Mouse (Mus musculus) testis, postnatal 10 days (tissue): ENCODE results near the gene Atg7.

Experiments used
- DNase-seq: peaks from one replicate; pipeline ENCODE4 v3.0.0; 2021; ENCODE audit warnings: low spot score

The Atg7 gene

DNA sequence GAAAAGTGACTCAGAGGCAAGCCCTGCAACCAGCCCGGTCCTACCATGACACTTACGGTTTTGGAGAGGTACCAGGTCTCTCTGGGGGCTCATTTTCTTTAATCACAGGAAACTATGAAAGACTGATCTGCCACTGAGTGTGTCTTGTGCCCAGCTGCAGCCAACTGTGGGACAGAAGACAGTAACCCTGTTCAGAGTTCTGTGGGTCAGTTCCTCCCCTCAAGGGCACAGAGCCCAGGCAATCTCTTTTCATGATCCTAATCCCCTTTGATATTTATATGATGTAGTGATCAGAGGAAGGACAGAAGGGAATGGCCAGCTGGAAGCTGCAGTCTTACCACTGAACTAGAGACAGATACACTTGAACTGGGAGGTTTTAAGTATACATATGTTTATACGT, 92.2 kb downstream of the Atg7 start:
- DNase-seq, result no peak

DNA sequence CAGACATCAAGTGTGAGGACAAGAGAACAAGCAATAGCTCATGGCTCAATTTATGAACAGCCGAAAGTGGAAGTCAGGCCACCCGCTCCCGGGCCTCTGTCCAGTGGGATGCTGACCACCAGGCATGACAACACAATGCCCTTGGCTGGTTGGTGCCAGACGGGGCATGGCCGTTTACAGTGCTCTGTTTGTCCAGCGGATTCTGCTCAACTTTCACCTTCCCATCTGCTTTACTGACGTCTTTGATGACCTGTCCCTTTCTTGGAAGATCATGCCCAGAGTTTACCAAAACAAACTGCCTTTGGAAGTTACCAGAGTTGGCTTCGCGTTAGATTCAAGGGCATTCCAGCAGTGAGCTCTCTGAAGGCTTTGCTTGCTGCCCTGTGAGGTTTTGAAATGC, 93.5 kb downstream of the Atg7 start:
- DNase-seq, result no peak

DNA sequence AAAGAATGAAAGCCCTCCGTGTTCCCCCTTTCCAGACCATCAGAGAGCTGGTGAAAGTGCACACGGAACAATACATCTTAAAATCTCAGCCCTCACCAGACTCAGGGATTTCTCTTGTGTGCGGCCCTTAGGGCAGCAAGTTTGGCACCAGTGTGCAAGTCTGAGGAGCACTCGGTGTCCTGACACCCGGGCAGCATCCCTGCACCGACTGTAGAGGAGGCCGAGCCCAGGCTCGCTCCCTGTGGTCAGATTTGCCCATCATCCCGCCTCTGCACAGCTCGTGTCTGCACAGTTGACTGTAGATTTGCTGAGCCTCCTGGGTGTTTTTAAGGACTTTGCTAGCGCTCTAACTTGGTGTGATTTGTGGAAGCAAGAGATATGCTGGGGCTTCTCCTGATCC, 94.3 kb downstream of the Atg7 start:
- no peak for DNase-seq

DNA sequence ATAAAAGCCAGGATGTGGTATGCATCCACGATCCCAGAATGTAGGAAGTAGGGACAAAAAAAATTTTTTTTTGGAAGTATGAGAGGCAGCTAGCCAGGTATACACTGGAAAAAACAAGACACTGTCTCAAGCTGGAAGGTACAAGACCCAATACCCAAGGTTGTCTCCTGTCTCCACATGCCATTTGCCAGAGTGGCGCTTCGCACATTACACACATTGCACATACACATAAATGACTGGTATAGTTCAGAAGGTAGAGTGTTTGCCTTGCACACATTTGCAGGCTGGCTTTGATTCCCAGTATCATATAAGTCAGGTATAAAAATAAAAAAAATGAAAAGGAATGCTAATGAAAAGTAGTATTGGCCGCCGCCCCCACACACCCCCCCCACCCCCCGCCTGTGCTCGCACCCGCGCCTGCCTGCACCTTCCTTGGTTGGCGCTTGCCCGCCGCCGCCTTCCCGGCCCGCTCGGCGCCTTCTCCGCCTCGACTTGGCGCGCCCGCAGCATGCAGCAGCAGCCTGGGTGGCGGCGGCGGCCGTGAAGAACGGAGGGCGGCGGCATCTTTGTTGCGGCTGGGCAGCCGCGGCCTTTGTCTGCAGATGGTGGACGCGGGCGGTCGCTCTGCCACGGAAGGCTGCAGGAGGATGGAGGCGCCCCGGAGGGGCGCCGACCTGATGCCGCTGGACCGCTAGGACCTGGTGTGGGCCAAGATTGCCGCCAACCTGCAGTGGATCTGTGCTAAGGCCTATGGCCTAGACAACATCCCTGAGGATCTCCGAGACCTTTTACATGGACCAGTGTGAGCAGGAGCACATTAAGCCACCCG, 95.2 kb downstream of the Atg7 start:
- DNase-seq, result no peak

DNA sequence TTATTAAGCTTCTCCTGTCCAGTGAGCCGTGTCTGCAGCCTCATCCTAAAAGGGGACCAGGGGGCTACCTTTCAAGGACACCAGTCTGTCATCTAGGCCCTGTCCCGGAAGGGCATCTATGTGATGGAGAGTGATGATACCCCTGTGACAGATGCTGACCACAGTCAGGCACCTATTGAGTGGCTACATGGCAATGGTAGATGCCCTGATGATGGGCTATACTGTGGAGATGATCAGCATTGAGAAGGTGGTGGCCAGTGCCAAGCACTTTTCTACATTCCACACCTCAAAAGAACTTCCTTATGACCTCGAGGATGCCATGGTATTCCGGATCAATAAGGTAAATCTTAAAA, 95.8 kb downstream of the Atg7 start:
- no peak for DNase-seq

DNA sequence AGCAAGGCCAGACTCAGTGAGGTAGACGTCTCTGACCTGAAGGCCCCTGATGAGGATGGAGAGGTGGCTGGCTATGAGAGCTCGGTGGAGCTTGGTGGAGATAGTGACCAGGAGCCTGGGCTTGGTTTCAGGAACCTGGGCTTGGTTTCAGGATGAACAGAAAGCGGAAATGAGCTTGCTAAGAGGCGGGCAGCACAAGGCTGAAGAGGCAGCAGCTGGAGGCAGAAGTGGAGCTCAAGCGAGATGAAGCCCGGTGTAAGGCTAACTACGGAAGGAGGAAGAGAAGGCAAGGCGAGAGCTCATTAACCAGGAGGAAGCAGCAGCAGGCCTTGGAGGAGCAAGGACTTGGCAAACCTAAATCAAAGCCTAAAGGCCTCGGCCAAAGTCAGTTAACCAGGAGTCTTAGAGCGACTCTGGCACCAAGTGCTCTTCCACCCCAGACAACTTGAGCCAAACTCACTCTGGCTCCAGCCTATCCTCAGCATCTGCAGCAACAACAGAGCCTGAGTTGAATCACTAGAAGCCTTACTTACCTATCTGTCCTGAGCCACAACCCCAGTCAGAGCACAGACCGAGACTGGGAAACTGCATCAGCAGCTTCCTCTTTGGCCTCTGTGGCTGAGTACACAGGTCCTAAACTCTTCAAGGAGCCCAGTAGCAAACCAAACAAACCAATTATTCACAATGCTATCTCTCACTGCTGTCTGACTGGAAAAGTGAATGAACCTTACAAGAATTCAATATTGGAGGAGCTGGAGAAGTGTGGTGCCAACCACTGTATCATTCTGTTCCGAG, 99.5 kb downstream of the Atg7 start:
- no peak for DNase-seq

DNA sequence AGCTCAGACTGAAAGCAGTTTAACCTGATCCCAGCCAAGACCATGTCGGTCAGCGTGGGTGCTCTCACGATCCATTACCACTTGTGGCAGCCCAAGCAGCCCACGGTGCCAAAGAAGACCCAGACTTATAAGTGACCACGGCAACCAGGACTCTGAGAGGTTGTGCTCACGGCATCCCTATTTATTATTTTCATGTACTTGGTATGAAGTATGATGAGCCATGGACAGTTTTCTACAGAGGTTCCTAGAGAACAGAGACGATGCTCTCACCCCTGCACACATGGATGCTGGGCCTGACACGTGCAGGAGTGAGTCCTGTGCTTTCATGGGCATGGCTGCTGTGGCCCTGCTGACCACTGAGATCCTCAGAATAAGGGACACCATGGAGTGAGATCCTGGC, 100.2 kb downstream of the Atg7 start:
- DNase-seq, result no peak

DNA sequence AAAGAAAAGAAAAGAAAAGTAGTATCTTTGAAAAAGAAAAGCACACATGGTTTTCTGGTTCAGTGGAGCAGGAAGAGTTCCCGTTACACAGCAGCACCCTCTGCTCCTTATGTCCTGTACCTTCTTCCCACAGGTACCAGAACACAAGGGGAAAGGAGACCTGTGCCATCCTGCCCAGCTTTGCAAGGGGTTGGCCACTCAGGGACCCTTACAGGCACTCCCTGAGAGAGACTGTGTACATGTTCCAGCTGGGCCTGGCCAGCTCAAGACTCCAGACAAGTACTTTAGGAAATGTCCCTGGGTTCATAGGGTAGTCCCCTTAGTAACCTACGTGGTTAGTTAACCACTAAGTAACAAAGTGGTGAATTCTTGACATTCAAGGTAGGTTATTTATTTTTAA, 100.9 kb downstream of the Atg7 start:
- no peak for DNase-seq

DNA sequence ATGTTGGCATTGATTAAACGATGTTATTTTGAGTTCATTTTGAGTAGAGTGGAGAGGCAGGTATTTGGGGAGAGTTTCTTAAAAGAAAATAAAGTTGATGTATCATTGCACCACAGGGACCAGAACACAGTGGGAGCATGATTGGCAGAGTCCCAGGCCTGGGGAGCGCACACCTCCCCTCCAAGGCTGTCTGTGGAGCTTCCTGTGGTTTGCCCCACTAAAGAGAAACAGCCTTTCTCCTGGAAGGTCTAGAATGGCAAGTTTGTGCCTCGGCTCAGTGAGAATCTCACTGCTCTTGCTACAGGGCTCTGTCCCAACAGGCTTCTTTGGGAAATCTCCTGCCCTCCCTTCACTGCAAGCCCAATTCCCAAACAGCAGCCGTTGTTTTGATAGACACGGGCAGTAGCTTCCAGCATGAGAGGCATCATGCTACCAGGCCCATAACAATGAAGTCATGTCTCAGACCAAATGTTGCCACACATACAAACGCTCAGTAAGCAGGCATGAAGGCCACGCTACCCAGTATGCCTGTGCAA, 103.6 kb downstream of the Atg7 start:
- no peak for DNase-seq

DNA sequence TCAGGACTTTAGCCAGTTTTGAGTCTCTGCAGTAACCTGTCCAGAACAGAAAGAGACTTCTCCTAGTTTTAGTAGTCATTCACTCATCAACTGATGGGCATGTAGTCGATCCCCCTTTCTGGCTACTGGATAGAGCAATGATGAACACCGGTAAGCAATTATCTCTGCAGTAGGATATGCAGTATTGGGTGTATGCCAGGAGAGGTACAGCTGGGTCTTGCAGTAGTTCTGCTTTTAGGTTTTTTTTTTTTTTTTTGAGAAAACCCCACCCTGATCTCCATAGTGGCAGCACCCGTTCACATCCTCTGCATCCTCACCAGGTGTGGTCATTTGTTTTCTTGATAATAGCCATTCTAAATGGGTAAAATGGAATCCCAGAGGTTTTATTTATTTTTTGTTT, 105.5 kb downstream of the Atg7 start:
- DNase-seq, result no peak

DNA sequence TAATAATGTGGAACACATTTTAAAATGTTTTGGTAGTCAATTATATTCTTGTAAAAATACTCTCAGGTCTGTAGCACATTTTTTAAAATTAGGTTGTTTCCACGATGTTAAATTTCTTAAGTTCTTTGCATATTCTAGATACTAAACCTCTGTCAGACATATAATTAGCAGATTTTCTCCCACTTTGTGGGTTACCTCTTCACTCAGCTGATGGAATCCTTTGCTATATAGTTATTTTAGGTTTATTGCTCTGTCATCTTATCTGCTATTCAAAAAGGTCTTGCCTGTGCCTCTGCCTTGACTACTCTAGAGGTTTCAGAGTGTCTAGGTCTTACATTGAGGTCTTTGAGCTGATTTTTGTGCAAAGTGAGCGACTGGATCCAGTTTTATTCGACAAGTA, 106.0 kb downstream of the Atg7 start:
- DNase-seq, result no peak

DNA sequence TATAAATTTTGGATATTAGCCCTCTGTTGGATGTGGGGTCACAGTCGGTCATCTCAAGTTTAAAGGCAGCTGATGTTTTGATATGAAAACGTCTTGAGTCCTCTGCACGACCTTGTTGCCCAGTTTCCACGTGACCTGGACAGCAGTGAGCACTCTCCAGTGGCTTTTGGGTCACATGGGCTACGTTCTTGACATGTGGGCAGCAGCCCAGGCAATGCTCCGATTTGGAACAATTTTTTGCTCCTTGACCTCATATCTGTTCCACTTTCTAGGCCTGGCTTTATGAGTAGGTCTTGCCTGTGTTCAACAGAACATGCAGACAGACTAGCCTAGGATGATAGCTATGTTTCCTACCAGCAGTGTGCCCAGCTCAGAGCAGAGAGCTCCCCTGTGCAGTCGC, 115.9 kb downstream of the Atg7 start:
- DNase-seq, result no peak

DNA sequence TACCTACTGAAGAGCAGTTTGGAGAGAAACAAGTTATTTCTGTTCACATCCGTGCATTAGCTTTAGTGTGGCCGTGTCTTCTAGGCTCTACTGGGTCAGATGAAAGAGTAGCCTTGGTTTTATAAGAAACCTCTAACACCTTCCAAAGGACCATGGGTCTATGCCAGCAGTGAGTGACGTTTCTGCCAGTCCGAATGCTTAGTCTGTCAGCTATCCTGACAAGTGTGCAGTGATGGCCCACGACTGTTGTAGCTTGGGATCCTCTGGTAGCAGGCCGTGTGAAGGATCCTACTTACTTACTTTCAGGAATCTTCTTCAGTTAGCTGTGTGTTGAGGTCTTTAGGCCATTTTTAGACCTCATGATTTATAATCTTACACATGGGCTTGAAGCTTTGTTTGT, 123.4 kb downstream of the Atg7 start:
- DNase-seq, result no peak

DNA sequence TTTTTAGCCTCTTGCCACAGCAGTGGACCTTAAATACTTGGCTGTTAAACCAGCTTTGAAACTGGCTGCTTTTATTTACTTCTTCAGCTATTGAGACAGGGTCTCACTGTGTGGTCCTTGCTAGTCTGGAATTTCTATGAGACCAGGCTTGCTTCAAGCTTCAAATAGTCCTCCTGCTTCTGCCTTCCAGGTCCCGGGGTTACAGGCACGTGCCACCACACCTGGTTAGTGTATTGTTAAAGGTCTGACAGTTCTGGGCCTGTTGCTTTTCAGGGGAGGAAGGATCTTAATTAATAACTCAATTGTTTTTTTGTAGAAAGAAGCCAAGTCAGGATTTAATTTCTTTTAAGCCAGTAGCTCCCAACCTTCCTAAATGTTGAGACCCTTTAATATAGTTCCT, 124.8 kb downstream of the Atg7 start:
- DNase-seq, result no peak

DNA sequence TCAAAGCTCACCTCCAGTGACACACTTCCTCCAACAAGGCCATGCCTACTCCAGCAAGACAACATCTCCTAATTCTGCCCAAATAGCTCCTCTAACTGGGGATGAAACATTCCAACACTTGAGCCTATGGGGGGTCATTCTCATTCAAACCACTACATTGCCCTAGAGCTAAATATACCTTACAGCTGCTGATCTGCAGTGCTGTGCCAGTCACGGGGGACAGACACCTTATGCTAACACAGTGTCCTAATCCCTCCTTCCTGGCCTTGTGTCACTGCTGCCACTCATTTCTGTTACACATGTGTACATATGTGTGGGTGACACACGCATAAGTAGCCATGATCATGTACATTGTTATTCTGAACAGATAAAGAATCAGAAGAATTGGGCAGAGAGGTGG, 127.4 kb downstream of the Atg7 start:
- no peak for DNase-seq

DNA sequence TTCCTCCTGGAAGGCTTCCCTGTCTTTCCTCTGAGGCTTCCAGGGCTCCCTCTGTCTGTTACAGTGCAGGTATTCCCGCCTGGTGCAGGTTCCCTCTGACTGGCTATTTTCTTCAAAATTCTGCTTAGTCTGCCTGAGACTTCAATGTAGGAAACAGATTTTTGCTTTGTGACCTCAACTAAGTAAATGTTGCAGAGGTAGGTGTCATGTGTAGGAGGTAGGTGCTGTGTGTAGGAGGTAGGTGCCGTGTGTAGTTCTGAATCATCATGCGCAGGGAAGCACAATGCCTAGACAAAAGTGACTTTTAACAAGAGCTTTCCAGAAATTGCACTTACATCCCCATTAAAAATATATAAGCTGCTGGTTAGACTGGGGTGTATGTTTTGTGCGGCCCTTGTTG, 128.6 kb downstream of the Atg7 start:
- no peak for DNase-seq

DNA sequence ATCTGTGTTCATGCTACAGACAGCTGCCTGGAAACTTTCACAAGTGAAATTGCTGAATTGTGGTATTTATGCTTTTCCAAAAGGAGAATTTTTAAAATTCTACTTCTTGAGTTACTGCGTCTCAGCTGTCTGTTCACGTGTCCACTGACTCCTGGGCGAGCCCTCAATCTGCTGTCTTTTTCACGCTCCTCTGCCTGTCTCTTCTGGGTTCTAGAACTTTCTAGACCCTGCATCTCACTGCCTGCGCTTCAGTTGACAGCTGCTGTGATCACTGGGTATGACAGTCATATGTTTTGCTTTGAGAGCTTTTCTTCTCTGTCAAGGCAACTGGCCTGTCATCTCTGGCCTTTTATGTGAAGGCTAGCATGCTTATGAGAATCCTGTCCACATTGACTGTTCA, 132.3 kb downstream of the Atg7 start:
- no peak for DNase-seq

DNA sequence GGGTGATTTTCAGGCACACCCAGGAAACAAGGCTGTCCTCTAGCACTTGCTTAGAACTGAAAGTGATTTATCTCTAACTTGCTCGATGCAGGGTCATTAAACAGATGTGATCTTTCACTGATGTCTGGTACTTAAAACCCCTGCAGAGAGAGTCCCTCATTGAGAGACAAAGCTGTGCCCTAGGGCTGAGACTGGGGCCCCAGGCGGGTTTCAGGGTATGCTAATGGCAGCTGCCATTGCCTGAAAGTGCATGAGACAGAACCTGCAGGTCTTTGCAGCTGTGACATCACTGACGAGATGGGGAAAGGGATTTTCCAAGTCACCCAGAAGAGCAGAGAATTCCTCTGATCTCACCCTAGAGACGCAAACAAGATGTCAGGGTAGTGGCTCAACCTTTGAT, 135.0 kb downstream of the Atg7 start:
- no peak for DNase-seq

DNA sequence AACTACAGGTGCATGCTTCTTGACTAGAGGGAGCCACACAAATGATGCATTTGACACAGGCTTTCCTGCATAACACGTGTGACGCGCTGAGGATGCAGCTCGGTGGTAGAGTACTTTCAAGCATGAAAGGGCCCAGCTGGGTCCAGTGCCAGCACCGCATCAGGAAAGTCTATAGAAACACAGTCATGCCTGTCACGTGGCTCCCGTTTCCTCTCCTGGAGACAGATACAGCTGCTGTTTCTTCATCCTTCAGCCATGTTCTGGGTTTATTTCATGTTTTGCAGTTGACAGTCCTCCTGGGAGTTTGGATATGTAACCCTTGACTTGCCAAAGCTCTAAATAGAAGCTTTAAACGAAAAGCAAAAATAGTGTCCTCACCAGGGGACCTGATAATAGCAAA, 135.8 kb downstream of the Atg7 start:
- DNase-seq, result no peak

DNA sequence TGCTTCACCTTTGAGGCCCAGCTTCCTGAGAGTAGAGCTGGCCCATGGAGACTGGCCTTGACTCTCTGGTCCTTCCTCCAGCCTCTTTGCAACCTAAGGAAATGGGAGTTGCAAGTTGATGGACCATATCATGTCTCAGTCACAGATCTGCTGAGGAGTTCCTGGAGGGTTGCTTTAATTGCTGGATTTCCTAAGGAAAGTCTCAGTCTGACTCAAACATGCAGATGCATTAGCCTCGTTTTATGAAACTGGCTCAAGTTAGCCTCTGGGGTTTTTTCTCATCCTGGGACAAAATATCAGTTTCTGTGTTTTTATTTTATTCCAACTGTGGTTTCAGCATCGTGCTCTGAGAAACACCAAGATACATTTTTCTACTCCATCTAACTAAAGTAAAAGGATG, 137.7 kb downstream of the Atg7 start:
- no peak for DNase-seq

DNA sequence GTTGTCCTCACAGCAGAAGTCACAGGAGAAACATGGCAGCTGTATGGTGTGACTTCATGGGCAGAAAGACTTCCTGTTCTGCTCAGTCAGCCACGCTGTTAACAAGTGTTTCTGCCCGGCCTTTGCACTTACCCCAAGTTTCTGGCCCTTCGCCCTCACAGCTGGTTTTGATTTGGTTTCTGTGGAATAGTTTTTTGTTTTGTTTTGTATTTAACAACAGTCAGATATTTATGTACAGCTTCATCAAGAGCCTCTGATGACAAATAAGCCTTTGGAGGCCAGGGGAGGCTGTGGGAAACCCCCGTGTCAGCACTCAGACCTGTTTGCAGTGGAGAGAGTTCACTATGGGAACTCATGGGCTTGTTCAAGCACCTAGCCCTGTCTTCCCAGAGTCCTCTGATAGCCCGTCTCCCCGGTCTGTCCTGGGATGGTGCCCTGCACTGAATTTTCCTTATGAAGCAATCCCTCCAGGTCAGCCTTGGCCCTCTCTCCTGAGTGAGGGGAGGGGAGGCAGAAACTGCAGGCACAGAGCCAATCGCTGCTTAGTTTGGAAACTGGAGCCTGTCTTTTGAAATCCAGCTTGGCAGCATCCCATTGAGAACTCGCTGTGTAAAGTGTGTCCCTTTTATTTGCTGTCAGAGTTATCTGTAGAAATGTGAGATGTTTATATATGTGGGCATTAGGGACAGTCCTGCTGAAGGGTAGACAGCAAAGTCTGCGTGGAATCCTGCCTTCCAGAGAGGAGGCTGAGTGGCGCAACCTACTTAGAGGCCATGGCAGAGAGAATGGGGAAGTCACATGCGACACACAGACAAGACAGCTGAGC, 138.7 kb downstream of the Atg7 start:
- peak; percentile 73 for DNase-seq

DNA sequence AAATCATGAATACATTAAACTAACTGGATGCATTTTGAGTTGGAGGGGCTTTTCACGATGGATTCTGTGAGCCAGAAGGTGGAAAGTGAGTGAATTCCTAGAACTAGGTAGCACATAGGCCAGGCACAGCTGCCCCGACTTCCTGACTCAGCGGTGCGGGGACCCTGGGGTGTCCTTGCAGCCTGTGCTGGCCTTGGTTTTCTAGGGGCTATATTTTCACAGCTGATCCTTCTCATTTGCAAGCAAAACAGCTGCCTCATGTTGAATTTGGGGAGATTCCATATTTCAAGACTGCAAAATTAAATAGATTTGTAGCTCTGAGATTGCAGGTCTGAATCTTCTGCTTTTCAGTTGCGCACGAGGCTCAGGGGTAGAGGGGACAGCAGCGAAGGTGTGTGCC, 139.6 kb downstream of the Atg7 start:
- no peak for DNase-seq

DNA sequence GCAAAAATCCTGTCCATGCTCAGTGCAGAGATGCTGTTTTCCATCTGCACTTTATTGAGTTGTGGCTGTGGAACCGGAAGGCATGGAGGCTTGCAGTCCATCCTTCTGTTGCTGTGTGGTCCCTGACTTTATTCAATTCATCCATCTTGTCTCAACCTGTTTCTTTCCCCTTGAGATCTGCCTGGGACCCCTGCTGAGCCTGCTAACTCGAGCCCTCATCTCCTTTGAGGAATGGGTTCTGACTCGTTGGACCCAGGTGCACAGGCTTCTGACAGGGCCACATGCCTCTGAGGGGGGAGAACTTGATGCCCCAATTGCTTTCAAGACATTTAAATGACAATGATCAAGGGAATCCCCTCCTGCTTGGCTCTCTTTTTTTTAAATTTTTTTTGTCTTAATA, 143.6 kb downstream of the Atg7 start:
- no peak for DNase-seq
